Mouse (Mus musculus): Measurements from ENCODE around the gene Ppm1e. TPM values are rescaled to one million over a fixed set of nuclear protein-coding genes. Genes with fewer than 3 reads are reported as not detected.

Ppm1e gene
- total RNA-seq, 2 experiments from 2014 or later, result 4.0 to 6.7 TPM

- DNase-seq, result no peak
These were observed 108.7 kb downstream of the Ppm1e start for GRCm38 (mm10) chr11:87250132-87250531.

- DNase-seq, result peak; percentile 38 to 47
These were observed 111.3 kb downstream of the Ppm1e start for GRCm38 (mm10) chr11:87247494-87247866.

GRCm38 (mm10) chr11:87246724-87247493 lies 111.9 kb downstream of the Ppm1e start:
- no peak for DNase-seq

GRCm38 (mm10) chr11:87246107-87246651 lies 112.6 kb downstream of the Ppm1e start:
- no peak for DNase-seq

GRCm38 (mm10) chr11:87245171-87245840 lies 113.5 kb downstream of the Ppm1e start:
- DNase-seq, result no peak

- DNase-seq, result no peak
These were observed 117.6 kb downstream of the Ppm1e start for GRCm38 (mm10) chr11:87241256-87241655.

GRCm38 (mm10) chr11:87240833-87241215 lies 118.0 kb downstream of the Ppm1e start:
- peak in 1 of 2 experiments; percentile 34 for DNase-seq

- no peak for DNase-seq
These were observed 118.5 kb downstream of the Ppm1e start for GRCm38 (mm10) chr11:87240141-87240832.

GRCm38 (mm10) chr11:87238891-87239530 lies 119.8 kb downstream of the Ppm1e start:
- no peak for DNase-seq

GRCm38 (mm10) chr11:87235486-87235872 lies 123.3 kb downstream of the Ppm1e start:
- DNase-seq, result no peak

- no peak for DNase-seq
These were observed 123.9 kb downstream of the Ppm1e start for GRCm38 (mm10) chr11:87234743-87235485.

GRCm38 (mm10) chr11:87233377-87233776 lies 125.4 kb downstream of the Ppm1e start:
- no peak for DNase-seq

- DNase-seq, result no peak
These were observed 131.8 kb downstream of the Ppm1e start for GRCm38 (mm10) chr11:87227056-87227455.

- DNase-seq, result no peak
These were observed 136.1 kb downstream of the Ppm1e start for GRCm38 (mm10) chr11:87222686-87223085.

- no peak for DNase-seq
These were observed 146.5 kb downstream of the Ppm1e start for GRCm38 (mm10) chr11:87212313-87212712.

Other genes starting within 250 kb of the Ppm1e start
- 10 to 100 TPM; 14.6 TPM for gene Ska2, start 249.8 kb downstream of the Ppm1e start, total RNA-seq (2021)
- gene Trim37, start 231.9 kb downstream of the Ppm1e start, total RNA-seq (2021), result 1 to 10 TPM; 5.3 to 5.7 TPM
- 1 to 10 TPM; 1.8 to 1.9 TPM for gene Rad51c, start 45.9 kb upstream of the Ppm1e start, total RNA-seq (2021)
- under 1 TPM; 0.07 to 0.15 TPM for gene Tex14, start 46.0 kb upstream of the Ppm1e start, total RNA-seq (2021)
- not detected for gene Gm11492, start 207.6 kb upstream of the Ppm1e start, total RNA-seq (2021)
- 10 to 100 TPM; 31.8 to 37.7 TPM for gene Sept4, start 209.9 kb upstream of the Ppm1e start, total RNA-seq (2021)
- gene Mtmr4, start 233.1 kb upstream of the Ppm1e start, total RNA-seq (2021), result 10 to 100 TPM; 22.9 to 25.2 TPM